Mouse (Mus musculus) E14TG2a.4 (cell line): Measurements from ENCODE around the gene Acot7.

ENCODE experiments used
- CTCF ChIP-seq: conservative IDR thresholded peaks from 2 replicates; pipeline ENCODE4 v1.5.1; 2014; ENCODE audit warnings: low read length
- NANOG ChIP-seq: IDR thresholded peaks from 2 replicates; pipeline ENCODE4 v1.6.1; 2014; ENCODE audit warnings: borderline replicate concordance, low read length, mixed read lengths
- POU5F1 ChIP-seq: IDR thresholded peaks from 2 replicates; pipeline ENCODE4 v1.6.1; 2014; ENCODE audit warnings: low read length, borderline replicate concordance

GRCm38 (mm10) chr4:152272006-152272405 is 94.1 kb downstream of the Acot7 start:
- TF ChIP-seq CTCF (no peak), NANOG (no peak), POU5F1 (no peak)
